Mouse (Mus musculus): ENCODE results near the gene Tmeff2. TPM values are rescaled to one million over a fixed set of nuclear protein-coding genes. Genes with fewer than 3 reads are reported as not detected.

Gene Tmeff2
- polyA plus RNA-seq, 1 experiment, result 49.4 TPM

GRCm38 (mm10) chr1:51101034-51101590 lies 200.7 kb downstream of the Tmeff2 start:
- no peak for DNase-seq (ENCODE audit: extremely low spot score in 1 of 2, low spot score in 1 of 2)

- no peak for DNase-seq (ENCODE audit: extremely low spot score in 1 of 2, low spot score in 1 of 2)
These were observed 204.3 kb downstream of the Tmeff2 start for GRCm38 (mm10) chr1:51104698-51105097.

- DNase-seq (ENCODE audit: extremely low spot score in 1 of 2, low spot score in 1 of 2), result no peak
These were observed 206.0 kb downstream of the Tmeff2 start for GRCm38 (mm10) chr1:51106401-51106920.

- no peak for DNase-seq (ENCODE audit: extremely low spot score in 1 of 2, low spot score in 1 of 2)
These were observed 206.9 kb downstream of the Tmeff2 start for GRCm38 (mm10) chr1:51107299-51107698.

GRCm38 (mm10) chr1:51114721-51115120 lies 214.3 kb downstream of the Tmeff2 start:
- DNase-seq (ENCODE audit: extremely low spot score in 1 of 2, low spot score in 1 of 2), result no peak

- peak; percentile 58 to 71 for DNase-seq (ENCODE audit: extremely low spot score in 1 of 2, low spot score in 1 of 2)
These were observed 215.3 kb downstream of the Tmeff2 start for GRCm38 (mm10) chr1:51115761-51116160.

- peak in 1 of 2 experiments; percentile 40 for DNase-seq (ENCODE audit: extremely low spot score in 1 of 2, low spot score in 1 of 2)
These were observed 217.4 kb downstream of the Tmeff2 start for GRCm38 (mm10) chr1:51117830-51118229.

GRCm38 (mm10) chr1:51125671-51126424 lies 225.4 kb downstream of the Tmeff2 start:
- no peak for DNase-seq (ENCODE audit: extremely low spot score in 1 of 2, low spot score in 1 of 2)

- DNase-seq (ENCODE audit: extremely low spot score in 1 of 2, low spot score in 1 of 2), result no peak
These were observed 225.9 kb downstream of the Tmeff2 start for GRCm38 (mm10) chr1:51126425-51126765.

- DNase-seq (ENCODE audit: extremely low spot score in 1 of 2, low spot score in 1 of 2), result no peak
These were observed 236.3 kb downstream of the Tmeff2 start for GRCm38 (mm10) chr1:51136792-51137191.

GRCm38 (mm10) chr1:51139605-51140004 lies 239.2 kb downstream of the Tmeff2 start:
- no peak for DNase-seq (ENCODE audit: extremely low spot score in 1 of 2, low spot score in 1 of 2)

GRCm38 (mm10) chr1:51141381-51141780 lies 240.9 kb downstream of the Tmeff2 start:
- no peak for DNase-seq (ENCODE audit: extremely low spot score in 1 of 2, low spot score in 1 of 2)

GRCm38 (mm10) chr1:51142729-51143128 lies 242.3 kb downstream of the Tmeff2 start:
- DNase-seq (ENCODE audit: extremely low spot score in 1 of 2, low spot score in 1 of 2), result no peak

- DNase-seq (ENCODE audit: extremely low spot score in 1 of 2, low spot score in 1 of 2), result no peak
These were observed 245.2 kb downstream of the Tmeff2 start for GRCm38 (mm10) chr1:51145693-51146092.

GRCm38 (mm10) chr1:51148481-51149137 lies 248.2 kb downstream of the Tmeff2 start:
- DNase-seq (ENCODE audit: extremely low spot score in 1 of 2, low spot score in 1 of 2), result peak; percentile 7 to 25

- no peak for DNase-seq (ENCODE audit: extremely low spot score in 1 of 2, low spot score in 1 of 2)
These were observed 249.0 kb downstream of the Tmeff2 start for GRCm38 (mm10) chr1:51149488-51149887.

- no peak for DNase-seq (ENCODE audit: extremely low spot score in 1 of 2, low spot score in 1 of 2)
These were observed 249.4 kb downstream of the Tmeff2 start for GRCm38 (mm10) chr1:51149890-51150289.

GRCm38 (mm10) chr1:51152017-51152416 lies 251.6 kb downstream of the Tmeff2 start:
- no peak for DNase-seq (ENCODE audit: extremely low spot score in 1 of 2, low spot score in 1 of 2)

GRCm38 (mm10) chr1:51152856-51153255 lies 252.4 kb downstream of the Tmeff2 start:
- DNase-seq (ENCODE audit: extremely low spot score in 1 of 2, low spot score in 1 of 2), result no peak

- DNase-seq (ENCODE audit: extremely low spot score in 1 of 2, low spot score in 1 of 2), result no peak
These were observed 283.8 kb downstream of the Tmeff2 start for GRCm38 (mm10) chr1:51184276-51184675.

GRCm38 (mm10) chr1:51189008-51189407 lies 288.6 kb downstream of the Tmeff2 start:
- no peak for DNase-seq (ENCODE audit: extremely low spot score in 1 of 2, low spot score in 1 of 2)

- no peak for DNase-seq (ENCODE audit: extremely low spot score in 1 of 2, low spot score in 1 of 2)
These were observed 290.8 kb downstream of the Tmeff2 start for GRCm38 (mm10) chr1:51191253-51191652.

All from frontal cortex, adult 2 months (tissue).